Mouse (Mus musculus) MEL-GATA-1-ER (cell line): Measurements from ENCODE around the gene Ism1.

Experiments used
- DNase-seq: peaks from one replicate; pipeline ENCODE4 v3.0.0-alpha.2; 2012; ENCODE audit warnings: low read depth; ENCODE audit errors: extremely low read depth

Gene Ism1

DNA sequence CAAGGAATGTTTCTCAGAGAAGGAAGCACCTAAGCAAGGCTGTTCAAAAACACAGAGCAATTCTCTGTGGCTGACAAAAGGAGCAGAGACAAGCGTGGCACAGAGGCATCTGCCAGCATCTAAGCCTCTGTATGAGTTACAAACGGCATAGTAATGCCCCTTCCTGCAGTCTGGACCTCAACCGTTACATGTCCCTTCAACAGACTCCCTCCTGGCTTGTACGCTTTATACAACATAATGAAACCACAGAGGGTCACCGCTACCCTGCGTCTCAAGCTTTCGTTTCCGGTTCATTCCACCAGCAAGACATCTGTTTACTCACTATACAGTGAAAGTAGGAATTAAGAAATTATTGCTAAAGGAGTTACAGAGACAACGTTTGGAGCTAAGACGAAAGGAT, 34.1 kb downstream of the Ism1 start:
- no peak for DNase-seq

DNA sequence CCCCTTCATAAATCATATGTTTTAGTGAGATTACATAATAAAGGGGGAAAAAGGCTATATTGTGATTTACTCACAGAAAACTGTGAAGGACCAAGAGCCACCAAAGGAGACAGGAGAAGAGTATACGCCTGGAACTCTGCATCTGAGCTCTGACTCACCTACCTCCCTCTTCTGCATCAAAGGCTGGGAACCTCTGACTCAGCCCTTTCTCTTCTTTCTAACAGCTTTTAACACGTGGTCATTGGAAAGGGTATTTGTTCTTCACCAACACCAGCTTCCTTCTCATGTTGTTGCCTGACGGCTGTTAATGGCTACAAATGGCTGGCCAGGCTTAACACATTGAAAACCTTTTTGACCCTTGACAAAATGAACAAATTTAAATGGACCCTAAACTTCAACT, 36.2 kb downstream of the Ism1 start:
- no peak for DNase-seq

DNA sequence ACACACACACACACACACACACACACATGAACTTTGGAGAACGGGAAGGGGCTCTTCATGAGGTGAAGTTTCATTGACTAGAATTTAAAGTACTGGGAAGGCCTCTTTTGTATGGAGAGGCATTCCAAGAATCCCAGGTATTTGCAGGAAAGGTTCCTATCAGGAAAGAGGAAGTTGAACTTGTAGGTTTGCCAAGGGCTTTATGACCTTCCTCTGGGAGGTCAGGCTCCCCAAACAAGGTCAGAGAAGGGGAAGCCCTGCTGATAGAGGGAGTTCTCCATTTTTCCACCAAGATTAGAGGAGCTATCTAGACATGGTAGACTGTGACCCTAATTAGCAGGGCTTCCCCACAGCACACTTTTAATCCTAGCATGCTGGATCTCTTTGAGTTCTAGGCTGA, 39.8 kb downstream of the Ism1 start:
- DNase-seq: no peak

DNA sequence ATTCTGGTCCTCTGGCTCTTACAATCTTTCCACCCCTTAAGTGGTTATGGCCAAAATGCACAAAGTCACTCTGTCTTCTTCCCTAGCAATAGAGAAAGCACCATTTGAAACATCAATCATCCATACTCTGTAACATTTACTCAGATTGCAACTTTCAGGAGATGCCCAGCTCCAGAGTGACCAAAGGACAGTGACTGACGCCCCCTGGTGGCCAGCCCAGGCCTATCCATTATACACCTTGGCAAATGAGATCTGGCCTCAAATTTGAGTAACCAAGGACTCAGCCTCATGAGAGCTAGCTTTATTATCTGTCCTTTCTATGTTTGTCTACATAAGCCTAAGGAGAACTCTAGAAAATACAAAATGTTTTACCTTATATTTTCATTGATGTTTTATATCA, 44.7 kb downstream of the Ism1 start:
- no peak for DNase-seq

DNA sequence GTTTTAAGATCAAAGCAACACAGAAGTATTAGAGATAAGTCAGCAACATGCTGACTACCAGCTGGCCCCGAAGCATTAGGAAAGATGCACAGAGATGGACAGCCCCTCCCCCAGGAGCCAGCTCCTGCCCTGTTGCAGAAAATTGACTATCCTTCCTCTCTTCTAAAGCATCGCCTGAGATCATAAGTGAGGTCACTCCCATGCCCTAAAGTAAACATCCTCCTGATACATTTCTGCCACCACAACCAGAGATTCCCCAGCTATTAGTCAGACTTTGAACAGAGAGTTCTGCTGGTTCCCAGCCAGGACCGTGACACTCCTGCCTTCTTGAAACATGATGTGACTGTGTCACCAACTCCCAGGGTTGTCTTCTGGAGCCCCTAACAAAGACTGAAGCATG, 45.3 kb downstream of the Ism1 start:
- DNase-seq: no peak

DNA sequence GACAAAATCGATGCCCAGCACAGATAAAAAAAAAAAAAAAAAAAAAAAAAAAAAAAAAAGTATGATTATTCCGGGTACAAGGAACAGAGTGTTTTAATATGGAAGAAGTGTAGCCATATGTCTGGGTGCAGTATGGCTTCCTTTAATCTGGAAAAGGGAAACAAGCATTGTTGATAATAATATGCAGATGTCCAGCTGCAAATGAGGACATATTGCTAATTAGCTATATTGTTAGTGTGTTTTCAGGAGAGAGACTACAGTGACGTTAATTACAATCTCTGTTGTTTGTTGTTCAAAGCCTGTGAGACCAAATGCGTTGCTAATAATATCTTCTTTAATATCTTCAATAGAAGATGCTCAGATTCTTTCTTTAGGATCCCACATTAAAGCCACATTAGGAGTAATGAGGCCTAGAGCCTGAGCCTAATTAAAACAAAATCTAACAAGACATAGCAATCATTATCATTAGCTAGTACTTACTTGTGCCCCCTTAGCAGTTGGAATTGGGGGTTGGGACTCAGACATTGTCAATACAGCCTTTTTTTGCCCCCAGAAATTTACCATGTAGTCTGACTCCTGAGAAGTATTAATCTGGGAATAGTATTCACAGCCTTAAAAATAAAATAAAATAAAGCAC, 46.3 kb downstream of the Ism1 start:
- DNase-seq: no peak

DNA sequence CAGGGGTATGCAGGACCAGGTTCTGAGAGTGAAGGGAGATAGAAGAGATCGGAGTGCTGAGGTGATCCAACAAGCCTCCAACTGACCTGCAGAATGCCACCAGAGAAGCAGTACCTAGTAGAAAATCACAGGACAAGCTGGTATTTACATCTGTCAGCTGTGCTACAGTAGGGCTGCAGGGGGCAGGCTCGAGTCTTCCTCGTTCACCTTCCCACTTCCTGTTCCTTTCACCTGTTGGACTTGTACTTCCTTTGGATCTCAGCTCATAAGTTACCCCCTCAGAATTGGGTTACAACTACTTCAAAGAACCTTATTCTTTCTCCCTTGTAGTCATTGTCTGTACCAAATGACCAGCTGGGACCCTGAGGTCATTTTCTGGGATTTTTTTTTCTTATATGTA, 47.4 kb downstream of the Ism1 start:
- no peak for DNase-seq

DNA sequence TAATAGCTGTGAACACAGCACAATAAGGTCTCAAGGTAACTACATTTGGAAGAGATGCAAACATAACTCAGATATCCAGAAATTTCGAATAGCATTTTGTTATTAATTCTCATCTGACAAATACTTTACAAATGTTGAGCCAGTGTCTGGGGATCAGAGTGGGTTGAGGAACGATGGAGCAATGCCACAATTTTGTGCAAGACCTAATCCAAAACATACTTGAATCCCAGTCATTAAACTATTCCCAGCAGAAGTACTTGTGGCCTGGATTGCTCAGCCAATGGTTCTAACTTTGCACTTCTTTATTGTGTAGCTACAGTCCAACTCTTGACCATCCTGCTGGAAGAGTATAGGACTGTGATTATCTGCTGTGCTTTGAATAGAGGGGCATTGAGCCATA, 50.1 kb downstream of the Ism1 start:
- DNase-seq: no peak

DNA sequence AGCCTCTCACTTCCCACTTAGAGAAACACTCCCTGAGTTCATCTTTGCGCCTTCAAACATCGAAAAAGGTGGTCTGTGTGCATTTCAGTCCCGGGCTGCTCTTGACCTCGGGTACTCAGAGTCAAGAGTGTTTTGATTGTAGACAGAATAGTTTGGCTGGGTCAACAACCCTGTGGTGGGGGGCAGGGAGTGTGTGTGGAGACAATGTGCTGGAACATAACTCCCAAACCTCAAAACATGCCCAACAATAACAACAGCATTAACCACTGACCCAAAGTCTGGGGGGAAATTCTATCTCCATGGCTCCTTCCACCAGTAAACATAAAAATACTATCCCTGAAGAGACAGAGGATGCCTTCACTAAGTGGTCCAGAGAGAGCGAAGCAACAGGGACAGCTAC, 51.4 kb downstream of the Ism1 start:
- no peak for DNase-seq

DNA sequence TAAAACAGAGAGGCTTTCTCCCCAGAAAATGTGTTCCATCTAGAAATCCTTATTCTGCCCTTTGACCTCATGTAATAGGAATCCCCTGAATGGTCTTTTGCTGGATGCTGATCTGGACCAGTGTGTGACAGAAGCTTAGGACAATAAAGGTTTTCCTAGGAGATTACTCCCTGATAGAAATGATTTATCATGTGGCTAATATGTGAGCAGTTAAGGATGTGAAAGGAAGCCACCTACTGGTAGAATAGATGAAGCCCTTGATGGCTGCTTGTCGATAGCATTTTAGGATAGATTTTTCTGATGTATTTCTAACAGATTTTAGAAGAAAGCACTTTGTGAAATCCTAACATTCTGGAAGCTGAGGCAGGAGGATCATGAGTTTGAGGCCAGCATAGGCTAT, 64.4 kb downstream of the Ism1 start:
- DNase-seq: no peak

DNA sequence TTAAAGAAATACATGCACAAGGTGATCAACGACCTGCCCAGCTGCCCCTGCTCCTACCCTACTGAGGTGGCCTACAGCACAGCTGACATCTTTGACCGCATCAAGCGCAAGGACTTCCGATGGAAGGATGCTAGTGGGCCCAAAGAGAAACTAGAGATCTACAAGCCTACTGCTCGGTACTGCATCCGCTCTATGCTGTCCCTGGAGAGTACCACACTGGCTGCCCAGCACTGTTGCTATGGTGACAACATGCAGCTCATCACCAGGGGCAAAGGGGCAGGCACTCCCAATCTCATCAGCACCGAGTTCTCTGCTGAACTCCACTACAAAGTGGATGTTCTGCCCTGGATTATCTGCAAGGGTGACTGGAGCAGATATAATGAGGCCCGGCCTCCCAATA, 79.0 kb downstream of the Ism1 start:
- no peak for DNase-seq

DNA sequence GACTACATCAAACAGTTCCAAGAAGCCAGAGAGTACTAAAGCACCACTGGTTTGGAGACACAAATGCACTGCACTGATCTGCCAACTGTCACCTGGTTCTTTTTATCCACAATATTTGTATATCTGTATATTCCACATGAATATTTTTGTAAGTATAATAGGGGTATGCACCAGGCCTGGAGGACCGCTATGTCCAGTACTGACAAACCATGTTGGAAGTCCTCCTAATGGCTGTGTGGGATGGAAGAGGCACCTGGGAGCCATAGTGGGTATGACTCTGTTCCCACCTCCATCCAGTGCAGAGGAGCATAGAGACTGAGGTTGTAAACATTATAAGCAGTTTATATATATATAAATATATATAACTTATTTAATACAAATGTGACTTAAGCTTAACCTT, 79.5 kb downstream of the Ism1 start:
- no peak for DNase-seq

DNA sequence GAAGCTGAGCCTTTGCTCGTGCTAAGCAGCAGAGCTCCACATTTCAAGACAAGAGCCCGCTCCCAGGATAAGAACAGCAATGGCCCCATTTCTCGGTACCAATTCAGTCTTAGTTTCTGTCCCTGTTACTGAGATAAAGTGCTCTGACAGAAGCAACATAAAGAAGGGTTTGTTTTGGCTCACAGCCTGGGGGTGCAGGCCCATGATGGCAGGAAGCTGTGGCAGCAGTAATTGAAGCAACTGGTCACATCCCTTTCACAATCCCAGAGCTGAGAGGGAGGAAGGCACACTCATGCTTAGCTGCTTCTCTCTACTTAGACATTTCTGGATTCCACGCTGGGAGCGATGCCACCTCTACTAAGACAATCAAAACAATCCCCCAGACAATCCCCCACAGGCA, 86.4 kb downstream of the Ism1 start:
- no peak for DNase-seq

DNA sequence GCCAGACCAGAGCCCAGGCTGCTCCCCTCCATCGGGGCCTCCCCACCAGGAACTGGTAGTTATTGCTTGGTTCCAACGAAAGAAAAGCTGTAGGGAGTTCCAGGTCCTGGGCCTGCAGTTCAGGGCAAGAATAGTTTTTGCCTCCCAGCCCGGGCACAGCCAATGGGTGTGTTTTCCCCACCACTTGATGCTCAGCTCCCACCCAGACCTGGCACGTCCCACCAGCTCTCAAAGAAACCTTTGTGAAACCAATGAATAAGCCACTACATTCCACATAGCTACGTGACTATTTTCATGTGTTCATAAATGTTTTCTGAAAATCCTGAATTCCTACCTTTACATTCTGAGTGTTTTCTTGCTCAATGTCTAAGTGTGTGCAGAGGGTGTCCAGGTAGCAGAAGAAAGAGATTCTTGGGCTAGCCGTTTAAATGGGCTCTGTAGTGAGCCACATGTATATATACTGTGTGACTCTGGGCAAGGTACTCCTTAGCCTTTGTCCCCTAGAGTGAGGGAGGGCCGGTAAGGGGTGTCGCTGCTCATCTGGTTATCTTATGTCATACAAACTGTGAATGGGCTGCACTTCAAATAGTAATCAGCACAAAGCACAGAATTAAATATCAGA, 97.1 kb downstream of the Ism1 start:
- DNase-seq: no peak

DNA sequence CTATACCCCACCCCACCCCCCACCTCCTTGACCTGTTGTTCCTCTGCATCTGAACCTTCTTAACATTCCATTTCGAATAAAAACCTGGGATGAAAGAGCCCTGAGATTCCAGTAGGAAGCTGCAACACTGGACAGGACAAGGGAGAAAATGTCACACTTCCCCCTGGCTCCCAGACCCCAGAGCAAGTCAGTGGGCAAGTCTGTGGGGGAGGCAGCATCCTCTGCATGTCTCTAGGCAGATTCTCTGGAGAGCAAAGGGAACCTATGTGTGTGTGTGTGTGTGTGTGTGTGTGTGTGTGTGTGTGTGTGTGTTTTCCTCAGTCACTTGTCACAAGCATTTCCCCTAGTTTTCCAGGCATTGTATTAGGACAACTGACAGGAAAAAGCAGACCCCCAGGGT, 98.7 kb downstream of the Ism1 start:
- DNase-seq: no peak

DNA sequence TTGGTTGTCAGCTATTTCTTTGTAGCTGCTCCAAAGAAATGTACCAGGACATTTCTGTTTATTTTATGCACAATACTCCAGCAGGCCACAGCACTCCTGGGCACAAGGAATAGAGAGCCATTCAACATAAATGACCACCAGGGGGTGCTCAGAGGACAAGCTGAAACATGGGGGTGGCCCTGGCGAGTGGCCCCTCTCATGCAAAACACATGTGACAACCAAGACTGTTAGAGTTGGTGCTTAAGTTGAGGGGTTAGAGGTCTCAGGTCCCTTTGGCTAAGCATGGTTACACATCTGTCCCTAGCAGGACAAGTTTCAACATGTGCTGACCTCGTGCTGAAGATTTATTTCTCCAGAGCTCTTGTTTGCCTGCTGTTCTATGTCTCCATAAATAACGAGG, 100.3 kb downstream of the Ism1 start:
- DNase-seq: no peak

DNA sequence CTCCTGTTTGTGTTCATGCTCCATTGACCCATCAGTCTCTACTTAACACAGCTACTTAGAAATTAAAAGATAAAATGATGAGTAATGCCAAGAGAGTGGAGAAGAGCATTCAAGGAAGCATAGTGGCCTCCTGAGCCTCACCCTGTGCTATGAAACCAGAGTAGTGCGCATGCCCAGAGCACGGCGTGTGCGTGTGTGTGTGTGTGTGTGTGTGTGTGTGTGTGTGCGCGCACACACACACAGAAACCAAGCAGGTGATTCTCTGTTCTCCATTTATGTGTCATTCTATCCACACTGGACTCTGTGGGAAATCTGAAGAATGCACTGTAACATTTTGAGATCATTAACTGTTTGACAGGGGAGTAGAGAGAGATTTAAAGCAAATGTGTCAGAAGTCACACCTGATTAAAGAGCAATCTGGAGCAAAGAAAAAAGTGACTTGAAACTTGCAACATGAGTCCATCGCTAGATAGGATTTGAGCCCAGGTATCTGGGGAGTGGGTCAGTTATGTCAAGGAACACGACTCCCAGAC, 105.4 kb downstream of the Ism1 start:
- no peak for DNase-seq

DNA sequence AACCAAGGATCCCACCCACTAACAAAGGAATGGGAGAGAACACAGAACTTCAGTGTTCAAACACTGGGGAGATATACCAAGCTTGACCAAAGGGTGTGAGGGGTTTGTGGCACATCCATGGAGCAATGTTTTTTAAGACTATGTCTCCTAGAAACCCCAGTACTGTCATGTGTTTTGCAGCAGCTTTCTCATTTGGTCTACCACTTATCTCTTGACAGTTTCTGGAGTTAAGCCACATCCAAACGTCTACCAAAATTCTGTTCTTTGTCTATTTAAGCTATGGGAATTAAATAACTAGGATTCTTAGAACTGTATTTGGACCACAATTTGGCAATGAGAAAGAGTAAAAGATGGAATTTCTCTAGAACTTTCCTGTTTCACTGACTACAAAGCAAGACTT, 106.5 kb downstream of the Ism1 start:
- no peak for DNase-seq

DNA sequence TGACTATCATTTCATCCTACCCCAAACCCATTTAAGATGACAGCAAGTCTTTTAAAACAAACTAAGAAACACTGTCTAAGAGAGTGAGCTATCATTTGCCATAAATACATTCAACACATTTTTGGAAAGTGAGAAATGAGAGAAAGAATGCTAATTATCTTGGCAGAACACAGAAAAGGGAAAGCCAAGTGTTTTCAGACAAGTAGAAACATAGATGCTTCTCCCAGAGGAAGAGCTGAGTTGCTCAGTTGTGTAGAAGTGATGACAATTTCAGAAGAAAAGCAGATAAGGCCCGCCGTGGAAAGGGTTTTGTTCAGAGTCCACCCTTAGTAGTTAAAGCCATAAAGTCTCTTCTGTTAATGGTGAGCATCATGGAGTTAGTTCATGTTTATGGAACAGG, 107.0 kb downstream of the Ism1 start:
- no peak for DNase-seq

DNA sequence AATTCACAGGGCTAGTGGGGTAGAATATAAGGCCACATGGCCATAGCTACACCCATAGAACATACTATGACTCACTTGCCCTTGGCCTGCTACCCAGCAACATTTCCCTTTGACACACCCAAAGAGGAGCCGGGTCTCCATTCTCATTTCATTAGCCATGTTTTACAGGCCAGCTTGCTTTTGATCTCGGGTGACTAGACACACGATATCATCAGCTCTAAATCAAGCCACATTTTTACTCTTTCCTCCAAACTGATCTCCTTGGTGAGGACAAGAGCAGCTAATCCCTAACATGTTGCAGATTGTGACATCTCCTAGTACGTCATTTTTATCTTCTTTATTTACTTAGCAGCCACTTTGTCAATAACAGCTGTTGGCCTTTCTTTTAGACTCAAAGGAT, 110.7 kb downstream of the Ism1 start:
- no peak for DNase-seq

DNA sequence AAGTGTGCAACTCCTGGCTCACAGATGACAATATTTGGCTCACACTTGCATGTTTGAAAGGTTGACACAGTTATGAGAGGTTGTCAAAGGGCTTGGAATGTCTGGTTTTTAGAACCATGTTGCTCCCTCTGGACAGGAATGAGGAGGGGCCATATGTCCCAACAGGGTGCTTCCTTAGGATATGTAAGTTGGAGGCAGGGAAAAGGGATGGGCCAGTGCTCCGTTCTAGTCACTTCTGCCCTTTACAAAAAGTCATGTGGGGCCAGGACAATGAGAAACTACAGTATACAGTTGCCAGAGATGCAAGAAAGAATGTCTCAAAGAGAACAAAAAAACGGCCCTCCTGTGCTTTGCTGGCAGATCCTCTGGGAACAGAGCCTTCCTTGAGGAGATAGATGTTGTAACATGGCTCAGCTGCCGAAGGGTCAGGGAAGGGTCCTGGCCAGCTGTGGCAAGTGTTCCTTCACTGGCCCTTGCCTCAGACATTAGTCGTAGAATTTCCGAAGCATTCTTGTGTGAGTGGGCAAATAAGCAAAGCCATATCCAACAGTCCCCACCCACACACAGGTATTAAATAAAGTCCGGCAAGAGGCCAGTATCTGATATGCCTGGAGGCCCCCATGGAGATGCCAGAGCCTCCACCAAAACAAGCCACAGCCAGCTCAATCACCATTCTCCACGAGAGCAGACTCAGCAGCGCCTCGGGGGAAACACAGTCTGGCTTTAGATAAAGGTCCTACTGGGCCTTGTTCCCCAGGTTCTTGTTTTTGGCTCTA, 114.6 kb downstream of the Ism1 start:
- no peak for DNase-seq

DNA sequence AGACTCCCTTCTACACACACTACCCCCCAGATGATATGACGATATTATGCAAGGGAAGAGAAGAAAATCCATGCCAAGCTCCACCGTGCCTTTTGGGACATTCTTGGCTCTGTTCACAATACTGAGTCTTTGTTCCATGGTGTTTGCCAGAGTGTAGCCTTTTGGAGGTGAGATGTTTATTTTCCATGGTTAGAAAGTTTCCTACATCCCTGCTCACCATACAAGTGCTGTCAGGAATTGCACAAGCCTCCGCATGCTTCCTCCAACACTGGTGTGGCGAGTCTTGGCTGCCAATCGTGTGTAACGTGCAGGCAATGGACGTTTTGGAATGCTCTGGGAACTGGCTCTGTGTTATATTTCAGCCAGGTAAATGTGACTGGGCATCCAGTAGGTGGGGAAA, 126.1 kb downstream of the Ism1 start:
- DNase-seq: no peak

DNA sequence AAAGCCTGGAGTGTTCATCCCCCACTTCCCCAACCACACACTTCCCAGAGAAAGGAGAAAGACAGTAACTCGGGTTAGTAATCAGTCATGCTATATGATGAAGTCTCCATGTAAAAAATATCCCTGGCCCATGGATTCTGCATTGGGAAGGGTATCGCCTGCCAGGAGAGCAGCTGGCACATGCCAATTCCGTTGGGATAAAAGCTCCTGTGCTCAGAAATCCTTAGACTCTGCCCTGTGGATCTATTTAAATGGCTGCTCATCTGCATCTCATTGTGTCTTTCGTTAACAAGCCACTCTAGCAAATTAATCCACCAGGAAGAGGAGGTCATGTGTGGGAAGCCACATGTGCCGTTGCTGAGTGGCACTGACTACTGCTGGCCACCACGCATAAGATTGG, 129.9 kb downstream of the Ism1 start:
- DNase-seq: no peak
